Mouse (Mus musculus): Measurements from ENCODE around the gene Ccs. TPM values are rescaled to one million over a fixed set of nuclear protein-coding genes. Genes with fewer than 3 reads are reported as not detected.
"Not testable (repeated sequence)": the region's sequence is repeated elsewhere in the genome, so short reads cannot be mapped to it uniquely, and the experiment has no call there.

The Ccs gene
- total and polyA plus RNA-seq, 2 experiments from 2014 or later, result 41.8 to 58.6 TPM

DNA sequence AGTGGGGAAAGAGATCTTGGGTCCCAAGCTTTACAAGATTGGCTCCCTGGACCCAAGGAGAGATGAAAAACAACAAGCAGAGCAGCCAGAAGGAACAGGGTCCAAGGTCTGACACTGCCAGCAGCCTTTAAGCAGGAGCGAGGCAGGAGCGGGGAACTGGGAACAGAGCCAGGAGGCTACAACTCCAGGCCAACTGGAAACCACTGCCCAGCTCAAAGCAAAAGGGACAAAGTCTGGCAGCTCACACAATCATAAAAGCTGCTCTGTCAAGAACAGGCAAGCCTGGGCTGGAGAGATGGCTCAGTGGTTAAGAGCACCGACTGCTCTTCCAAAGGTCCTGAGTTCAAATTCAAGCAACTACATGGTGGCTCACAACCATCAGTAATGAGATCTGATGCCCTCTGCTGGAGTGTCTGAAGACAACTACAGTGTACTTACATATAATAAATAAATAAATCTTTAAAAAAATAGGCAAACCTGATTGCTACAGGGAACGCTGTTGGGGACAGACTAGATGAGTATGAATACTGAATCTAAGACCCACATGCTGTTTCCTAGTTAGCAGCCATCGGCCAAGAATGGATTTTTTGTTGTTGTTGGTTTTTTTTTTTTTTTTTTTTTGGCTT lies 18.3 kb downstream of the Ccs start:
- no peak for TF ChIP-seq EP300 (IDR thresholded peaks at IDR 0.05; ENCODE audit: low read depth)
- no peak for TF ChIP-seq CTCF (IDR thresholded peaks at IDR 0.05; ENCODE audit: low read depth)
- Histone ChIP-seq H3K27me3 (ENCODE audit: control insufficient read depth, insufficient read depth, low read length) (no peaks in the 10 kb centered on the region), H3K27ac (ENCODE audit: low read depth) (no peak overlapping the region), H3K36me3 (replicated peaks; ENCODE audit: control insufficient read depth, insufficient read depth, low read length) (no peaks in the 10 kb centered on the region), H3K4me2 (ENCODE audit: low read depth, low read length) (no peak overlapping the region), H3K9ac (replicated peaks; ENCODE audit: low read depth, low read length) (no peak overlapping the region), H3K9me3 (replicated peaks; ENCODE audit: control insufficient read depth, low read length) (no peaks in the 10 kb centered on the region), H3K4me3 (ENCODE audit: low read depth, low read length) (no peak overlapping the region), H3K4me1 (ENCODE audit: control insufficient read depth, insufficient read depth) (no peaks in the 10 kb centered on the region)
- peak; percentile 23 for DNase-seq (ENCODE audit: low spot score)
- peak; percentile 44 for ATAC-seq (ENCODE audit: insufficient read depth, low read depth)
- WGBS, result 49% methylated on average over 5 of the region's 5 CpGs

DNA sequence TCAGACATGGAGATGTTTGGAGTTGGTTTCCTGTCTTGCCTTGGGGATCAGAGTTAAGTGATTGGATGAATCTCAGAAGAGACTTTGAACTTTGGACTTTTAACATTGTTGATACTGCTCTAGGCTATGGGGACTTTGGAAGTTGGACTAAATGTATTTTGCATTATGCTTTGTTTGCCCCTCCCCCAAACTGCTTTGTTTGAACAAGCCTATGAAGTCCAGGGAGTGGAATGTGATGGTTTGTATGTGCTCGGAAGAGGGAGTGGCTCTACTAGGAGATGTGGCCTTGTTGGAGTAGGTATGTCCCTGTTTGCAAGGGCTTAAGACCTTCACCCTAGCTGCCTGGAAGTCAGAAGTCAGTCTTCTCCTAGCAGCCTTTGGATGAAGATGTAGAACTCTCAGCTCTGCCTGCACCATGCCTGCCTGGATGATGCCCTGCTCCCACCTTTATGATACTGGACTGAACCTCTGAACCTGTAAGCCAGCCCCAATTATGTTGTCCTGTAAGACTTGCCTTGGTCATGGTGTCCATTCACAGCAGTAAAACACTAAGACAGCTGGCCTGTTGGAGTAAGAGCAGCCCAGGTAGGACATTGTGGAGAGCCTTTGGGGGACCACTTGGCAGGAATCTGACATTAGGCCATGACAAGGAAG lies 21.8 kb downstream of the Ccs start:
- DNase-seq (ENCODE audit: low spot score), result no peak
- ATAC-seq (ENCODE audit: insufficient read depth, low read depth), result no peak
- H3K9ac ChIP-seq (replicated peaks; ENCODE audit: low read depth, low read length), result no peak overlapping the region
- 57% methylated on average over 1 of the region's 1 CpGs for WGBS
- no peak overlapping the region for H3K4me3 ChIP-seq (ENCODE audit: low read depth, low read length)
- H3K4me1 ChIP-seq (ENCODE audit: control insufficient read depth, insufficient read depth), result 0 out of 2 replicates have a peak, but pooled peaks cover 1% of the 10 kb centered on the region
- no peaks in the 10 kb centered on the region for H3K9me3 ChIP-seq (replicated peaks; ENCODE audit: control insufficient read depth, low read length)
- H3K36me3 ChIP-seq (replicated peaks; ENCODE audit: control insufficient read depth, insufficient read depth, low read length), result no peaks in the 10 kb centered on the region
- H3K27ac ChIP-seq (ENCODE audit: low read depth), result no peak overlapping the region
- H3K4me2 ChIP-seq (ENCODE audit: low read depth, low read length), result no peak overlapping the region
- H3K27me3 ChIP-seq (ENCODE audit: control insufficient read depth, insufficient read depth, low read length), result no peaks in the 10 kb centered on the region
- TF ChIP-seq CTCF (IDR thresholded peaks at IDR 0.05; ENCODE audit: low read depth), result no peak
- no peak for TF ChIP-seq EP300 (IDR thresholded peaks at IDR 0.05; ENCODE audit: low read depth)

DNA sequence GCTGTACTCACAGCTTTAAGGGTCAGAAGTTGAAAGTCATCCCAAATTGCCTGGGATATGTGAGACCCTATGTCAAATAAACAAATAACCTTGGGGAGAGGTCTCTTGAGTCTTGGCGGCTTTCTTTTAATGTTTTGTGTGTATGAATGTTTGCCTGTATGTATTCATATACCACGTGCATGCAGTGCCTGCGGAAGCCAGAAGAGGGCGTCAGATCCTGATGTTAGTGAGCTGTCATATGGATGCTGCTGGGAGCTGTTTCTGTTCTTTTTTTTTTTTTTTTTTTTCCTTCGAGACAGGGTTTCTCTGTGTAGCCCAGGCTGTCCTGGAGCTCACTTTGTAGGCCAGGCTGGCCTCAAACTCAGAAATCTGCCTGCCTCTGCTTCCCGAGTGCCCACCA lies 26.1 kb downstream of the Ccs start:
- H3K27me3 ChIP-seq (ENCODE audit: control insufficient read depth, insufficient read depth, low read length), result no peaks in the 10 kb centered on the region
- no peak overlapping the region for H3K9ac ChIP-seq (replicated peaks; ENCODE audit: low read depth, low read length)
- no peak for ATAC-seq (ENCODE audit: insufficient read depth, low read depth)
- WGBS, result 81% methylated on average over 6 of the region's 6 CpGs
- H3K36me3 ChIP-seq (replicated peaks; ENCODE audit: control insufficient read depth, insufficient read depth, low read length), result no peaks in the 10 kb centered on the region
- no peak overlapping the region for H3K4me3 ChIP-seq (ENCODE audit: low read depth, low read length)
- no peaks in the 10 kb centered on the region for H3K9me3 ChIP-seq (replicated peaks; ENCODE audit: control insufficient read depth, low read length)
- no peak overlapping the region for H3K4me2 ChIP-seq (ENCODE audit: low read depth, low read length)
- DNase-seq (ENCODE audit: low spot score), result no peak
- H3K4me1 ChIP-seq (ENCODE audit: control insufficient read depth, insufficient read depth), result peaks cover 18% of the 10 kb centered on the region; the same call in 1 of the 2 replicates
- no peak overlapping the region for H3K27ac ChIP-seq (ENCODE audit: low read depth)
- peak; percentile 8; the same call in 1 of the 2 replicates for TF ChIP-seq CTCF (IDR thresholded peaks at IDR 0.05; ENCODE audit: low read depth)
- TF ChIP-seq EP300 (IDR thresholded peaks at IDR 0.05; ENCODE audit: low read depth), result no peak

DNA sequence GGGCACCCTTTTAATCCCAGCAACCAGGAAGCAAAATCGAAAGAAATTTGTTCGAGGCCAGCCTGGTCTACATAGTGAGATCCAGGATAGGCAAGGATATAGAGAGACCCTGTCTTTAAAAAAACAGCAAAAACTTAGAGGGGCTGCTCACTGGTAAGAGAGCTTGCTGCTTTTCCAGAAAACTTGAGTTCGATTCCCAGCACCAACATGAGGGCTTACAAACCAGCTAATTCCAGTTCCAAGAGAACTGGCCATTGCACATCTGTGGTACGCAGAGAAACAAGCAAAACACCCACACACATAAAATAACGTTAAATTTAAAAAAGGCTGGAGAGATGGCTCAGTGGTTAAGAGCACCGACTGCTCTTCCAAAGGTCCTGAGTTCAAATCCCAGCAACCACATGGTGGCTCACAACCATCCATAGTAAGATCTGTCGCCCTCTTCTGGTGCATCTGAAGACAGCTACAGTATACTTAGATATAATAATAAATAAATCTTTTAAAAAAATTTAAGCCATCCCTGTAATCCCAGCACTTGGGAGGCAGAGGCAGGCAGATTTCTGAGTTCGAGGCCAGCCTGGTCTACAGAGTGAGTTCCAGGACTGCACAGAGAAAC lies 26.7 kb downstream of the Ccs start:
- H3K9me3 ChIP-seq (replicated peaks; ENCODE audit: control insufficient read depth, low read length); H3K27me3 ChIP-seq (ENCODE audit: control insufficient read depth, insufficient read depth, low read length); H3K36me3 ChIP-seq (replicated peaks; ENCODE audit: control insufficient read depth, insufficient read depth, low read length); ATAC-seq (ENCODE audit: insufficient read depth, low read depth); DNase-seq (ENCODE audit: low spot score): not testable (repeated sequence)
- Histone ChIP-seq H3K4me1 (ENCODE audit: control insufficient read depth, insufficient read depth) (peaks cover 18% of the 10 kb centered on the region; the same call in 1 of the 2 replicates), H3K4me2 (ENCODE audit: low read depth, low read length) (peak overlapping the region; percentile 53), H3K4me3 (ENCODE audit: low read depth, low read length) (peak overlapping the region; percentile 77), H3K9ac (replicated peaks; ENCODE audit: low read depth, low read length) (peak overlapping the region; percentile 70), H3K27ac (ENCODE audit: low read depth) (peak overlapping the region; percentile 93)
- WGBS, result 78% methylated on average over 8 of the region's 8 CpGs

DNA sequence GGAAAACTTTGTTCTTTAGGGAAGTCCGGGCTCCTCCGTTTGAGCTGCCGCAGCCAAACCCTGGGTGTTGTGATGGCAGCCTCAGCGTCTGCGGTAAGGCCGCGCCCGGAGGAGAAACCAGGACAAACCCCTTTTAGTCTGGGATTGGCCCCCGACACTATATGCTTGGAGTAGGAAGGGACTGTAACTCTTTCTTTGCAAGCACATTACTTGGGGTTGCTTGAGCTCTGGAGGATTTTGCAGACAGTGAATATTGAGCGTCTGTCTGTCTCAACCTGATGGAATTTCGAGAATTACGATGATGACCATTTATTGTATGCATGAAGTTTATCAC lies 27.3 kb downstream of the Ccs start:
- DNase-seq (ENCODE audit: low spot score) (no peak), ATAC-seq (ENCODE audit: insufficient read depth, low read depth) (peak; percentile 36)
- Histone ChIP-seq H3K4me1 (ENCODE audit: control insufficient read depth, insufficient read depth) (peaks cover 18% of the 10 kb centered on the region; the same call in 1 of the 2 replicates), H3K27ac (ENCODE audit: low read depth) (peak overlapping the region; percentile 93), H3K27me3 (ENCODE audit: control insufficient read depth, insufficient read depth, low read length) (no peaks in the 10 kb centered on the region), H3K9me3 (replicated peaks; ENCODE audit: control insufficient read depth, low read length) (no peaks in the 10 kb centered on the region), H3K4me3 (ENCODE audit: low read depth, low read length) (peak overlapping the region; percentile 77), H3K9ac (replicated peaks; ENCODE audit: low read depth, low read length) (peak overlapping the region; percentile 70), H3K36me3 (replicated peaks; ENCODE audit: control insufficient read depth, insufficient read depth, low read length) (no peaks in the 10 kb centered on the region), H3K4me2 (ENCODE audit: low read depth, low read length) (peak overlapping the region; percentile 53)
- 3% methylated on average over 12 of the region's 12 CpGs for WGBS
- TF ChIP-seq EP300 (IDR thresholded peaks at IDR 0.05; ENCODE audit: low read depth), result no peak
- no peak for TF ChIP-seq CTCF (IDR thresholded peaks at IDR 0.05; ENCODE audit: low read depth)
